Mouse (Mus musculus): ENCODE results near the gene Tm4sf20.

- no peak for TF ChIP-seq CTCF (IDR thresholded peaks at IDR 0.05; ENCODE audit: low read depth, low read length)
- TF ChIP-seq POLR2A (IDR thresholded peaks at IDR 0.05; ENCODE audit: borderline replicate concordance, low read depth, low read length): no peak
These were observed 20.4 kb downstream of the Tm4sf20 start for GRCm38 (mm10) chr1:82747714-82748452.

All from bone marrow macrophage, adult 2 months (primary cell).